Mouse (Mus musculus) hindbrain, embryonic 16.5 days (tissue): Measurements from ENCODE around the gene Sh3bgrl. TPM values are rescaled to one million over a fixed set of nuclear protein-coding genes. Genes with fewer than 3 reads are reported as not detected.

Source experiments
- ATAC-seq: fragments of 200-750 bp; cut with Nextera tagmentation; 2 replicates; pipeline ENCODE4 v1.8.0; 2017; ENCODE audit warnings: moderate TSS enrichment, moderate library complexity
- H3K27ac ChIP-seq: fragments of 300-500 bp; sonication (generic); 2 replicates; pipeline ENCODE4 v1.5.1; 2014; ENCODE audit warnings: low read depth, mild to moderate bottlenecking, control low read depth, low read length, moderate library complexity
- H3K27me3 ChIP-seq: fragments of 300-500 bp; sonication (generic); replicated peaks from 2 replicates; pipeline ENCODE4 v1.6.1; 2014; ENCODE audit warnings: low read length; ENCODE audit not compliant: control insufficient read depth, insufficient read depth
- H3K36me3 ChIP-seq: fragments of 300-500 bp; sonication (generic); 2 replicates; pipeline ENCODE4 v1.6.1; 2014; ENCODE audit warnings: mild to moderate bottlenecking, low read length, moderate library complexity, mixed read lengths; ENCODE audit not compliant: control insufficient read depth, insufficient read depth
- H3K4me1 ChIP-seq: fragments of 300-500 bp; sonication (generic); 2 replicates; pipeline ENCODE4 v1.6.1; 2014; ENCODE audit warnings: low read depth, low read length; ENCODE audit not compliant: control insufficient read depth, insufficient read depth
- H3K4me2 ChIP-seq: fragments of 300-500 bp; sonication (generic); 2 replicates; pipeline ENCODE4 v1.6.1; 2014; ENCODE audit warnings: mild to moderate bottlenecking, low read length, control low read depth, moderate library complexity
- H3K4me3 ChIP-seq: fragments of 300-500 bp; sonication (generic); 2 replicates; pipeline ENCODE4 v1.5.1; 2014; ENCODE audit warnings: mild to moderate bottlenecking, low read length, control low read depth, moderate library complexity
- H3K9ac ChIP-seq: fragments of 300-500 bp; sonication (generic); 2 replicates; pipeline ENCODE4 v1.6.1; 2014; ENCODE audit warnings: low read depth, mild to moderate bottlenecking, control low read depth, low read length, moderate library complexity
- H3K9me3 ChIP-seq: fragments of 300-500 bp; sonication (generic); 2 replicates; pipeline ENCODE4 v1.6.1; 2014; ENCODE audit warnings: mild to moderate bottlenecking, low read length, moderate library complexity; ENCODE audit not compliant: control insufficient read depth
- WGBS: fragments of 180-500 bp; shearing (Covaris S2); extraction: QIAGEN DNeasy Blood & Tissue Kit; methylation state at CpG from one replicate; pipeline ENCODE4 v1.1.7; 2014; 5-methylcytosine and 5-hydroxymethylcytosine counted together
- polyA plus RNA-seq: library from polyadenylated mRNA; unstranded; fragments of >200 nt; fragmentation: Nextera tagmentation; extraction: Ambion mirVana; gene quantifications from 2 replicates; pipeline ENCODE4 v1.2.1, GENCODE M21; 2015

Sh3bgrl gene
- polyA plus RNA-seq, 1 experiment from 2014 or later, result 171 TPM

DNA sequence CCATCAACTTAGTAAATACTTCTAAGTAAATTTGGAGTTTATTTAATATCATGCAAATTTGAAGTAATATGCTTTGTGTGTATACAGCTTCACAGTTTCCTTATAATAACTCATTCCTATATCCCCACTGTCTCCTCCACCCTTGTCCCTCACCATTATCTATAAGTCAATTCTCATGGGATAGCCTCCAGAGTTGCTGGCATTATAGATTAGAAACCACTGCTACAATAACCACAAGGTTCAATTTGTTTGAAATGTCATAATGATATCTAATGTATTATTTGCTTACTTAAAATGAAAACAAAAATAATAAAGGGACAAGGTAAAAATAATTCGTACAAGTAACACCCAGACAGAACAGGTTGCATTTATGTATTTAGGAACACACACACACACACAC lies 31.7 kb downstream of the Sh3bgrl start:
- no peak for ATAC-seq
- no peak overlapping the region for H3K9ac ChIP-seq
- H3K4me3 ChIP-seq, result no peak overlapping the region
- no peak overlapping the region for H3K27ac ChIP-seq
- WGBS, result 92% methylated on average over 1 of the region's 1 CpGs
- H3K4me2 ChIP-seq, result no peak overlapping the region
- no peaks in the 10 kb centered on the region for H3K4me1 ChIP-seq
- no peaks in the 10 kb centered on the region for H3K27me3 ChIP-seq
- no peaks in the 10 kb centered on the region for H3K9me3 ChIP-seq
- H3K36me3 ChIP-seq, result no peaks in the 10 kb centered on the region

DNA sequence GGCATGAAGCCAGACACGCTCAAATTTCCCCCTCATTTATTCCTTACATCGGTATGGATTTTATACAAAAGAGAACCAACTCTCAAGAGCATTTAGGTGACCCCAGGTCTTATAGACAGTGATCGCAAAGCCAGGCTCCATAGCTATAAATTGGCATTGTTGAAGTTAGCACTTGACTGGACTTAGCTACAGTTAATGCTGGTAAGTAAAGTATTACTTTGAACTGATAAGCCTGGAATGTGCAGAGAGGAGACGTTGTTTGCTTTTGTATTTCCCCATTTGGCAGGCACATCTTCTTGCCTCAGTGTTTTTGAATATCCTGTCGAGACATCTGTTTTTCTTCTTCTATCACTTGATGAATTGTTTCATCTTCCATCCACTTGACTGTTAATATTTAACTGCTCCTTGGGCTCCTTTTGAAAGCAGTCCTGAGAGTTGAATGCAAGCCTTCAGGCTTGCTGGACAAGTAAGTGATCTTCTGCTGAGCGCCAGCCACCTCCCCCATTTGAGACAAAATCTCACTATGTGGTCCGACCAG lies 32.5 kb downstream of the Sh3bgrl start:
- no peaks in the 10 kb centered on the region for H3K27me3 ChIP-seq
- H3K36me3 ChIP-seq, result no peaks in the 10 kb centered on the region
- no peak overlapping the region for H3K27ac ChIP-seq
- H3K4me2 ChIP-seq, result no peak overlapping the region
- whole genome bisulfite sequencing, result 49% methylated on average over 7 of the region's 7 CpGs
- H3K4me1 ChIP-seq, result no peaks in the 10 kb centered on the region
- H3K9me3 ChIP-seq, result no peaks in the 10 kb centered on the region
- no peak overlapping the region for H3K9ac ChIP-seq
- H3K4me3 ChIP-seq, result no peak overlapping the region
- no peak for ATAC-seq

GRCm38 (mm10) chrX:109130066-109130465 lies 34.9 kb downstream of the Sh3bgrl start:
- Histone ChIP-seq H3K4me2 (no peak overlapping the region), H3K9ac (no peak overlapping the region), H3K4me1 (no peaks in the 10 kb centered on the region), H3K27me3 (no peaks in the 10 kb centered on the region), H3K36me3 (no peaks in the 10 kb centered on the region), H3K27ac (no peak overlapping the region), H3K4me3 (no peak overlapping the region), H3K9me3 (no peaks in the 10 kb centered on the region)
- ATAC-seq, result no peak
- WGBS, result 94% methylated on average over 1 of the region's 1 CpGs

DNA sequence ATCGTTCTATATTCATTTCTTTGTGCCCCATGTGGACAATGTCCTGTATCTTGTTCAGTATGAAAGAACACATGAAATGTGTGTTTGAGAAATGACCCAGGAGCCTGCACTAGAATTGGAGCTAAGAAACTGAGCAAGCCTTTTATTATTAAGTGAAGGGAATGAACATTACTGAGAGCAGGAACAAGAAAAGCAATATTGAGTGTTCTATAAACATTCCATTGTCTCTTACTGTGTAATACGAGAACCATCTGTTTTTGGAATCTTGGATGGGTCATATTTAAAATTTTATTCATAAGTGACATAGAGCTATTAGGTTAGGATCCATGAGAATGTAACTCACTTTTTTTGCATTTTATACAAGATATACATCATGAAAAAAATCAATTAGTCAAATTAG lies 36.7 kb downstream of the Sh3bgrl start:
- Histone ChIP-seq H3K4me3 (no peak overlapping the region), H3K9me3 (no peaks in the 10 kb centered on the region), H3K27ac (no peak overlapping the region), H3K4me1 (no peaks in the 10 kb centered on the region), H3K27me3 (no peaks in the 10 kb centered on the region), H3K9ac (no peak overlapping the region), H3K36me3 (no peaks in the 10 kb centered on the region), H3K4me2 (no peak overlapping the region)
- no peak for ATAC-seq
- WGBS, result 83% methylated on average over 2 of the region's 2 CpGs

DNA sequence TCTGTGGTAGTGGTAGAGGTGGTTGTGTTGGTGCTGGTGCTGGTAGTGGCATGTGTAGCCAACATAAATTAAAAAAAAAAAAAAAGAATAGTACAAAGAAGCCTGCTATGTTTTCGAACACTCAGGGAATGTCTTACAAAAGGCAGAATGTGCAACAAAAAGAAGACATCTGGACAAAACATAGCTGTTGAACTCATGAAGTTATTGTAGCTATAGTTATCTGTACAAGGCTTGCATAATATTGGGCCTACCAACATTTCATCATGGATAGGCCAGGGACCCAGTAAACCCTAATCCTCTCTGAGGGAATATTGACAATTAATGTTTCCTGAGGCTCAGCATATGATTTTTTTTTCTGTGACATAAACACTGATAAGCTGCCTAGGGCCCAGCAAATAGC lies 37.3 kb downstream of the Sh3bgrl start:
- Histone ChIP-seq H3K4me2 (no peak overlapping the region), H3K4me3 (no peak overlapping the region), H3K4me1 (no peaks in the 10 kb centered on the region), H3K27ac (no peak overlapping the region), H3K9ac (no peak overlapping the region), H3K27me3 (no peaks in the 10 kb centered on the region), H3K36me3 (no peaks in the 10 kb centered on the region), H3K9me3 (no peaks in the 10 kb centered on the region)
- ATAC-seq, result no peak
- 88% methylated on average over 1 of the region's 1 CpGs for WGBS

GRCm38 (mm10) chrX:109133500-109133899 lies 38.3 kb downstream of the Sh3bgrl start:
- H3K9ac ChIP-seq, result no peak overlapping the region
- H3K4me2 ChIP-seq, result no peak overlapping the region
- H3K4me3 ChIP-seq, result no peak overlapping the region
- no peaks in the 10 kb centered on the region for H3K4me1 ChIP-seq
- H3K9me3 ChIP-seq, result no peaks in the 10 kb centered on the region
- no peak for ATAC-seq
- no peaks in the 10 kb centered on the region for H3K27me3 ChIP-seq
- WGBS, result 73% methylated on average over 2 of the region's 2 CpGs
- H3K36me3 ChIP-seq, result no peaks in the 10 kb centered on the region
- no peak overlapping the region for H3K27ac ChIP-seq

DNA sequence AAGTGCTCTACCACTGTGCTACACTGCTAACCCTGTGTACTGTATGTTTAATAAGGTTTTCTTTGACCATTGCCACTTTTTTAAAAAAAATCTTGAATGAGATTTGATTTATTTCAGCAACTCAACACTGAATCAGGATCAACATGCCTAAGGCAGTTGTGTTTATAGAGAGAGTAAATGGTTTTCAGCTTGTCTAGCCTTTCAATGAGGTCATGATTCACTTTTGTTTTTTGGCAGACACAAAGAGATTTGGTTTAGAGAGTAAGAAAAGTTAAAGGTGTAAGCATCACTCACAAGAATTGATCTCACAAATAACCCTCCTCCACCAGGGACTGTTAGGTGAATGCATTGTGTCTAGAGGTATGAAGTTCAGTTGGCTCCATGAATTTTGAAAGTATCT lies 41.1 kb downstream of the Sh3bgrl start:
- H3K4me3 ChIP-seq, result no peak overlapping the region
- no peak for ATAC-seq
- no peaks in the 10 kb centered on the region for H3K27me3 ChIP-seq
- no peaks in the 10 kb centered on the region for H3K36me3 ChIP-seq
- H3K4me2 ChIP-seq, result no peak overlapping the region
- no peaks in the 10 kb centered on the region for H3K9me3 ChIP-seq
- H3K9ac ChIP-seq, result no peak overlapping the region
- H3K4me1 ChIP-seq, result no peaks in the 10 kb centered on the region
- H3K27ac ChIP-seq, result no peak overlapping the region

DNA sequence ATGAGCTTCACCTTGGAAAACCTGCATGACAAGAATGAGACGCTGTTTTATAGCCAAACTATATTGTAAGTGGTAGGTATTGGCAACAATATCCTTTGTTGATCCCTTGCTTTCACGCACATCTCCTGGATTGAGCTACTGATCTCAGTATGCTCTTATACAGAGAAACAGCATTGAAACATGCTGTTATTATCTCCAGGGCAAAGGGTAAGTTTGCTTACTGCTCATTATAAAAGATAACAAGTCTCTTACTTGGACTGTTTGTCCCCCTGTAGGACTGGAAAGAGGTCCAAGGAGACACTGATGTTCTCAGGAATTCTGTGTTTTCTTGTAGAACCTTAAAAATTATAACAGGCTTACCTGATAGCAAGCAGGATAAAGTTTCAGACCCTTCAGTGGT lies 41.7 kb downstream of the Sh3bgrl start:
- no peak for ATAC-seq
- no peaks in the 10 kb centered on the region for H3K9me3 ChIP-seq
- no peak overlapping the region for H3K4me3 ChIP-seq
- H3K27me3 ChIP-seq, result no peaks in the 10 kb centered on the region
- no peaks in the 10 kb centered on the region for H3K36me3 ChIP-seq
- 87% methylated on average over 2 of the region's 2 CpGs for WGBS
- no peak overlapping the region for H3K4me2 ChIP-seq
- H3K9ac ChIP-seq, result no peak overlapping the region
- H3K27ac ChIP-seq, result no peak overlapping the region
- no peaks in the 10 kb centered on the region for H3K4me1 ChIP-seq

GRCm38 (mm10) chrX:109137295-109137694 lies 42.1 kb downstream of the Sh3bgrl start:
- H3K4me3 ChIP-seq, result no peak overlapping the region
- no peak overlapping the region for H3K9ac ChIP-seq
- no peaks in the 10 kb centered on the region for H3K27me3 ChIP-seq
- H3K36me3 ChIP-seq, result no peaks in the 10 kb centered on the region
- no peak overlapping the region for H3K4me2 ChIP-seq
- 66% methylated on average over 2 of the region's 2 CpGs for WGBS
- H3K9me3 ChIP-seq, result no peaks in the 10 kb centered on the region
- H3K4me1 ChIP-seq, result no peaks in the 10 kb centered on the region
- no peak overlapping the region for H3K27ac ChIP-seq
- ATAC-seq, result no peak

DNA sequence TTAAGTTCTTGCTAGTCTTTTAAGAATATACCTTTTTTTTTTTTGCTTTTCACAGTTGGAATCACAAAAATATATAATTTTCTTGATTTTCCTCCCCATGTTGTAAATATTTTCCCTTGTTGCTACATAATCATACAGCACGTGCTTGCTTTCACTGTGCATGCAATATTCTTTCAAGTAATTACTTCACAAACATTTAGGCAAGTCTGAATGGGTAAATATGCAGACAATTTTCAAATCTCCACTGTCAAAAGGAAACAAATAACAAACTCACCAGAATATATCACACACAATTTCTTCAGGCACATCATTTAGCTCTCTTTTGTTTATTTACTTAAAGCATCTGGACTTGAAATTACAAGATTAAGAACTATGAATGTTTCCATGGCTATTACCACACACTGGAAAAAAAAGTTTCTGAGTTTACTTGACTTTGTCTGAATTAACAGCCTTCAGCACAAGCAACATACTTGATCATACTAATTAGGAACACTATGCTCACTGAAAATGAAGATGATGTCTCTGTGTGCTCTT lies 46.2 kb downstream of the Sh3bgrl start:
- no peaks in the 10 kb centered on the region for H3K27me3 ChIP-seq
- no peak overlapping the region for H3K4me3 ChIP-seq
- no peak overlapping the region for H3K4me2 ChIP-seq
- ATAC-seq, result no peak
- no peak overlapping the region for H3K9ac ChIP-seq
- no peak overlapping the region for H3K27ac ChIP-seq
- no peaks in the 10 kb centered on the region for H3K9me3 ChIP-seq
- H3K36me3 ChIP-seq, result no peaks in the 10 kb centered on the region
- WGBS, result 66% methylated on average over 1 of the region's 1 CpGs
- no peaks in the 10 kb centered on the region for H3K4me1 ChIP-seq
